Mouse (Mus musculus) liver, embryonic 12.5 days (tissue): ENCODE measurements around the gene Actr2. TPM values are rescaled to one million over a fixed set of nuclear protein-coding genes. Genes with fewer than 3 reads are reported as not detected.
"Not testable (repeated sequence)": the region's sequence is repeated elsewhere in the genome, so short reads cannot be mapped to it uniquely, and the experiment has no call there.

ENCODE experiments used
- ATAC-seq: fragments of 200-750 bp; cut with Nextera tagmentation; 2 replicates; pipeline ENCODE4 v1.8.0; 2017; ENCODE audit warnings: moderate number of reproducible peaks, mild to moderate bottlenecking, moderate library complexity
- H3K27ac ChIP-seq: fragments of 300-500 bp; sonication (generic); 2 replicates; pipeline ENCODE4 v1.5.1; 2016; ENCODE audit warnings: mild to moderate bottlenecking
- H3K27me3 ChIP-seq: fragments of 300-500 bp; sonication (generic); replicated peaks from 2 replicates; pipeline ENCODE4 v1.6.1; 2016; ENCODE audit warnings: mild to moderate bottlenecking, moderate library complexity
- H3K36me3 ChIP-seq: fragments of 300-500 bp; sonication (generic); 2 replicates; pipeline ENCODE4 v1.6.1; 2016; ENCODE audit warnings: mild to moderate bottlenecking, moderate library complexity
- H3K4me1 ChIP-seq: fragments of 300-500 bp; sonication (generic); 2 replicates; pipeline ENCODE4 v1.6.1; 2016
- H3K4me2 ChIP-seq: fragments of 300-500 bp; sonication (generic); 2 replicates; pipeline ENCODE4 v1.6.1; 2016; ENCODE audit warnings: mild to moderate bottlenecking, moderate library complexity
- H3K4me3 ChIP-seq: fragments of 300-500 bp; sonication (generic); 2 replicates; pipeline ENCODE4 v1.5.1; 2016; ENCODE audit warnings: mild to moderate bottlenecking, moderate library complexity
- H3K9ac ChIP-seq: fragments of 300-500 bp; sonication (generic); 2 replicates; pipeline ENCODE4 v1.6.1; 2016; ENCODE audit warnings: mild to moderate bottlenecking, moderate library complexity
- H3K9me3 ChIP-seq: fragments of 300-500 bp; sonication (generic); replicated peaks from 2 replicates; pipeline ENCODE4 v1.6.1; 2016; ENCODE audit warnings: mild to moderate bottlenecking, moderate library complexity
- WGBS: fragments of 180-500 bp; shearing (Covaris S2); methylation state at CpG from one replicate; pipeline ENCODE4 v1.1.7; 2016; ENCODE audit not compliant: insufficient replicate concordance; 5-methylcytosine and 5-hydroxymethylcytosine counted together
- polyA plus RNA-seq: library from polyadenylated mRNA; unstranded; fragments of >200 nt; fragmentation: Nextera tagmentation; extraction: Ambion mirVana; gene quantifications from 2 replicates; pipeline ENCODE4 v1.2.1, GENCODE M21; 2016

Actr2 gene
- 77.8 and 78.1 TPM in 2 replicates for polyA plus RNA-seq

DNA sequence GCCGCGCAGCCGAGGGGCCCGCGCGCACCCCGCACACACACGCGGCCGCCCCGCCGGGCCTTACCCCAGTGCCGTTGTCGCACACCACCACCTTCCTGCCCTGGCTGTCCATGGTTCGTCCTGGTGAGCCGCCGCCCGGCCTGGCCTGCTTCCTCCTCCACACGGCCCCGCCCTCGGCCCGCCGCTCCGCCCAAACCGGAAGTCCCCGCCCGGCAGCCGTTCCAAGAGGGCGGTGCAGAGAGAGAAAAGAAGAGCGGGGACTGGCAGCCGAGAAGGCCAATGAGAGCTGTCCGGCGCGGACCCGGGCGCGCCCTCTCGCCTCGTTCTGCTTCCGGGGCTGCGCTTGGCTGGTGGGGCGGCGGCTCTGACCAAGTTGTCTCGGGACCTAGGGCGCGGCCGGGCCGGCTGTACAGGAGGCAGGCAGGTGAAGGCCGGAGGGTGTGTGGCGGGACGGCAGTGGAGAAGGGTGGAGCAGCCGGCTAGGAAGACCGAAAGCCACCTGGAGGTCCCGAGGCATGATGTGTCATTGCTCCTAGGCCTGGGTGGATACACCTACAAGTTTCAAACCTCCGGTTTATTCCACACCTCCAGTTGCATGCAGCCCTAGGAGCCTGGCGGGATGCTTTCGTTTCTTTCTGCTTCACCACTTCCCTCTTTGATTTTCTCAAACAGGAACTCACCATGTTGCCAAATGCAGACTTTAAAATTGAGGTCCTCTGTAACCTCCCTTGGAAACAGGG lies at the start of gene Actr2:
Actr2 (minus strand) TSS at position 173 of the 740 bp plus-strand sequence.
- peak; percentile 98 for ATAC-seq
- under 1% methylated on average over 48 of the region's 57 CpGs for WGBS
- no peaks in the 10 kb centered on the region for H3K9me3 ChIP-seq

GRCm38 (mm10) chr11:20158879-20159278 lies 46.2 kb upstream of the Actr2 start:
- no peak for ATAC-seq
- Histone ChIP-seq H3K4me2 (no peak overlapping the region), H3K27ac (no peak overlapping the region), H3K36me3 (no peaks in the 10 kb centered on the region), H3K9me3 (no peaks in the 10 kb centered on the region), H3K4me3 (no peak overlapping the region), H3K4me1 (no peaks in the 10 kb centered on the region), H3K27me3 (no peaks in the 10 kb centered on the region), H3K9ac (no peak overlapping the region)

More for the DNA sequence above, at the start of gene Actr2:
- peak within 1 kb of the TSS; percentile 92 for H3K9ac ChIP-seq
- peak within 1 kb of the TSS; percentile 89 for H3K4me3 ChIP-seq
- no peaks in the 10 kb centered on the region for H3K27me3 ChIP-seq
- H3K36me3 ChIP-seq, result peaks cover 21% of the 10 kb centered on the region
- H3K4me2 ChIP-seq, result peak within 1 kb of the TSS; percentile 87
- peak within 1 kb of the TSS; percentile 96 for H3K27ac ChIP-seq
- peaks cover 51% of the 10 kb centered on the region for H3K4me1 ChIP-seq

DNA sequence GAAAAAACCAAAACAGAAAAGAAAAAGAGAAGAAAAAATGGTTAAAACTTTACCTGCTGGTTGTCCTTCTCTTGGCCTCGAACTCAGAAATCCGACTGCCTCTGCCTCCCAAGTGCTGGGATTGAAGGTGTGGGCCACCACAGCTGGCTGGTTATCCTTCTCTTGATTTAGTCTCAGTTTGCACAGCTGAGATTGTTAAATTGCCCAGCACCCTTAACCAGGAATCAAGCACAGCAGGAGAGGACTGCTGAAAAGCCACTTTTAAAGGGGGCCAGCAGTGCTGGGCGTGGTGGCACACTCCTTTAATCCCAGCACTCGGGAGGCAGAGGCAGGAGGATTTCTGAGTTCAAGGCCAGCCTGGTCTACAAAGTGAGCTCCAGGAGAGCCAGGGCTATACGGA lies 40.8 kb upstream of the Actr2 start:
- not testable (repeated sequence) for H3K4me1 ChIP-seq, H3K4me3 ChIP-seq, H3K27ac ChIP-seq, ATAC-seq, H3K9ac ChIP-seq, H3K4me2 ChIP-seq, H3K27me3 ChIP-seq, H3K36me3 ChIP-seq, H3K9me3 ChIP-seq
- WGBS, result 65% methylated on average over 5 of the region's 5 CpGs

GRCm38 (mm10) chr11:20152107-20152901 lies 39.6 kb upstream of the Actr2 start:
- Histone ChIP-seq H3K27ac (no peak overlapping the region), H3K36me3 (no peaks in the 10 kb centered on the region), H3K27me3 (no peaks in the 10 kb centered on the region), H3K9ac (no peak overlapping the region), H3K4me3 (no peak overlapping the region), H3K9me3 (no peaks in the 10 kb centered on the region), H3K4me1 (no peaks in the 10 kb centered on the region), H3K4me2 (no peak overlapping the region)
- ATAC-seq, result no peak
- WGBS, result 70% methylated on average over 4 of the region's 4 CpGs

- Histone ChIP-seq H3K9me3 (no peaks in the 10 kb centered on the region), H3K36me3 (no peaks in the 10 kb centered on the region), H3K4me2 (no peak overlapping the region), H3K27me3 (no peaks in the 10 kb centered on the region), H3K4me3 (no peak overlapping the region), H3K4me1 (no peaks in the 10 kb centered on the region), H3K27ac (no peak overlapping the region), H3K9ac (no peak overlapping the region)
- no peak for ATAC-seq
- WGBS, result 58% methylated on average over 5 of the region's 5 CpGs
Observed at GRCm38 (mm10) chr11:20151290-20151689, 38.6 kb upstream of the Actr2 start.

GRCm38 (mm10) chr11:20149936-20150335 lies 37.2 kb upstream of the Actr2 start:
- Histone ChIP-seq H3K4me1 (no peaks in the 10 kb centered on the region), H3K9me3 (no peaks in the 10 kb centered on the region), H3K36me3 (no peaks in the 10 kb centered on the region), H3K4me2 (no peak overlapping the region), H3K9ac (no peak overlapping the region), H3K27ac (no peak overlapping the region), H3K27me3 (no peaks in the 10 kb centered on the region), H3K4me3 (no peak overlapping the region)
- WGBS, result 78% methylated on average over 3 of the region's 3 CpGs
- no peak for ATAC-seq

DNA sequence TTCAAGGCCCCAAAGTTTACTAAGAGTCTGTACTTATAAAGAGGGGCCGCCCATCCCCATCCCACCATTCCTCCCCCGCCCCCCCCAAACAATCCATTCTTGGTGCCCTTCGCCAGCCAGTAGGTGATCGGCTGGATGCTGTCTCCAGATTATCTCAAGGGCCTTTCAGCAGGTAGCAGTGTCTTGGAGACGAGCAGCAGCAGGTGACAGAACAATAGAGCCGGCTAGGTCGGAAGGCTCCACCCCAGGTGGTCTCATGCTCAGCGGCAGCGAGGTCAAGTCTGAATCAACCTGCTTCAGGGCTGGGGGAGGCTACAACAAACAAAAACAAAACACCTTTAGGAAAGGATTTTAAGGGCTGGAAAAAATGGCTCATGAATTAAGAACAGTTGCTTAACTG lies 32.7 kb upstream of the Actr2 start:
- H3K9me3 ChIP-seq, result no peaks in the 10 kb centered on the region
- no peaks in the 10 kb centered on the region for H3K27me3 ChIP-seq
- H3K4me1 ChIP-seq, result no peaks in the 10 kb centered on the region
- no peak for ATAC-seq
- H3K36me3 ChIP-seq, result no peaks in the 10 kb centered on the region
- no peak overlapping the region for H3K9ac ChIP-seq
- WGBS, result 64% methylated on average over 9 of the region's 9 CpGs
- no peak overlapping the region for H3K4me2 ChIP-seq
- H3K27ac ChIP-seq, result peak overlapping the region; percentile 71
- H3K4me3 ChIP-seq, result no peak overlapping the region

DNA sequence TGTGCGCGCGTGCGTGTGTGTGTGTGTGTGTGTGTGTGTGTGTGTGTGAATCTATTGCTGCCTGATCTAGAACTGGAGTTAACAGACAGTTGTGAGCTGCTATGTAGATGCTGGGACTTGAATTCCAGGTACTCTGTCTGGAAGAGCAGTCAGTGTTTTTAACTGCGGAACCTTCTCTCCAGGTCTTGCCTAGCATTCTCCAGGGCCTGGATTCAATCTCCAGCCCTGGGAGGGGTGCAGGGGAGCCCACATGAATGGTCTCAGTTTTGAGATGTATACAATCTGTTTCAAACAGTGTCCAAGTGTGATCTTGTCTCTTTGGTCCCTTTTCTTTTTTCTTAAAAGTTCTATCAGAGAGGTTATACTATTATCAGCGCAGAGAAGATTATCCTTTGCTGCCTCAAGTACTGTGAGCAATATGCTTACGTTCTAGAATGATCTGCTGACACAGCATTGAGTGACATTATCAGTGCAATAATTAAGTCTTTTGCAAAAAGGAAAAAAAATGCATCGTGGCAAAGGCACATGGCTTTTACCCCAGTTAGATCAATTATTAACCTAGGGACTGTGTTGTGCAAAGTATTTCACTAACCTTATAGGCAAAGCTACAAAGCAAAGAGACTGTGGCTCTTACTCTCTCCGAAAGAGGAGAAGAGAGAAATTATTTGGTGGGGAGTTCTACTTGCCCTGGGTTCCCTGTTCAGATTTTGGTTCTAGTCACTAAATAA lies 32.0 kb upstream of the Actr2 start:
- Histone ChIP-seq H3K27me3 (no peaks in the 10 kb centered on the region), H3K9me3 (no peaks in the 10 kb centered on the region), H3K36me3 (no peaks in the 10 kb centered on the region), H3K9ac (no peak overlapping the region), H3K27ac (peak overlapping the region; percentile 71), H3K4me2 (no peak overlapping the region), H3K4me1 (no peaks in the 10 kb centered on the region), H3K4me3 (no peak overlapping the region)
- 76% methylated on average over 9 of the region's 9 CpGs for WGBS
- no peak for ATAC-seq

DNA sequence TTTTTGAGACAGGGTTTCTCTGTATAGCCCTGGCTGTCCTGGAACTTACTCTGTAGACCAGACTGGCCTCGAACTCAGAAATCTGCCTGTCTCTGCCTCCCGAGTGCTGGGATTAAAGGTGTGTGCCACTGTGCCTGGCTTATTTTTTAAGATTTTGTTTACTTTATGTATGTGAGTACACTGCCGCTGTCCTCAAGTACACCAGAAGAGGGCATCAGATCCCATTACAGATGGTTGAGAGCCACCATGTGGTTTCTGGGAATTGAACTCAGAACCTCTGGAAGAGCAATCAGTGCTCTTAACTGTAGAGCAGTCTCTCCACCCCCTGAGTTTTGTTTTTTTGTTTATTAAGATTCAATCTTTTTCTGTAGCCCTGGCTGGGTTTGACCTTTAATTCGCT lies 31.0 kb upstream of the Actr2 start:
- not testable (repeated sequence) for ATAC-seq, H3K4me3 ChIP-seq, H3K27me3 ChIP-seq, H3K27ac ChIP-seq, H3K36me3 ChIP-seq, H3K9ac ChIP-seq, H3K4me2 ChIP-seq, H3K9me3 ChIP-seq, H3K4me1 ChIP-seq
- WGBS, result 68% methylated on average over 4 of the region's 4 CpGs

DNA sequence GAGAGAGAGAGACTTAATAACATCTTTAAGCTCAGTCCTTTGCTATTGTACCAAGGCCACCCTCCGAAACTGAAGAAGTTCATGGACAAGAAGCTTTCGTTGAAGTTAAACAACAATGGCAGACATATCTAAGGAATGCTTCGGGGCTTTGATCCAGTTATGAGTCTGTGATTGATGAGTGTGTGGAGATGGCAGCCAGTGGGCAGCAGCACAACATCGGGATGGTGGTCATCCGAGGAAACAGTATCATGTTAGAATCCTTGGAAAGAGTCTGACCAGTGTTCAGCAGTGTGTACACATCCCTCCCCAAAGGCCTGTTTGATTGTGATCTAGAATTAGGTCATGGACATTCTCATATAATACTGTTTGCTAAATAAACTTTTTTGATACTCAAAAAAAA lies 29.8 kb upstream of the Actr2 start:
- Histone ChIP-seq H3K4me1 (no peaks in the 10 kb centered on the region), H3K36me3 (no peaks in the 10 kb centered on the region), H3K9ac (no peak overlapping the region), H3K4me2 (no peak overlapping the region), H3K27ac (no peak overlapping the region), H3K4me3 (no peak overlapping the region), H3K9me3 (no peaks in the 10 kb centered on the region), H3K27me3 (no peaks in the 10 kb centered on the region)
- 75% methylated on average over 5 of the region's 5 CpGs for WGBS
- no peak for ATAC-seq

DNA sequence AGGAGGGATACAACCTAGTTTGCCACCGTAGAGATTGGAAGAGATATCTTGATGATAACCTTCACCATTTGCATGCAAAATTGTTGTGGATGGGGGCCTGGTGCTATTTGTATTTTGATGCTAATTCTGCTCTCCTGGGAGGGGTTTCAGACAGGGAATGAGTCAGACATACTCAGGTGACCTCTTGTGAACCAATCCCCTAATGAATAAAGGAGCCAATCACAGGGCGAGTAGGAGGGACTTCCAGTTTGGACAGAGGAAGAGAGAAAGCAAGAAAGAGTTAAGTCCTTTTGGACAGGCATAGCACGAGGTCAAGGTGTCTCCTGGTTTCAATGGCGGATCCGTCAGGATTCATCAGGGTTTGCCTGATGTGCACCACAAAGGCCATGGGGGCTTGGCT lies 27.6 kb upstream of the Actr2 start:
- Histone ChIP-seq H3K27me3 (no peaks in the 10 kb centered on the region), H3K27ac (no peak overlapping the region), H3K4me3 (no peak overlapping the region), H3K4me2 (no peak overlapping the region), H3K9ac (no peak overlapping the region), H3K36me3 (no peaks in the 10 kb centered on the region), H3K9me3 (no peaks in the 10 kb centered on the region), H3K4me1 (no peaks in the 10 kb centered on the region)
- WGBS, result 63% methylated on average over 5 of the region's 5 CpGs
- ATAC-seq, result no peak

GRCm38 (mm10) chr11:20139711-20140110 lies 27.0 kb upstream of the Actr2 start:
- Histone ChIP-seq H3K9me3 (no peaks in the 10 kb centered on the region), H3K4me3 (no peak overlapping the region), H3K27ac (no peak overlapping the region), H3K27me3 (no peaks in the 10 kb centered on the region), H3K4me2 (no peak overlapping the region), H3K36me3 (no peaks in the 10 kb centered on the region), H3K9ac (no peak overlapping the region), H3K4me1 (no peaks in the 10 kb centered on the region)
- no peak for ATAC-seq
- 73% methylated on average over 2 of the region's 2 CpGs for WGBS
